Mouse (Mus musculus) left cerebral cortex, postnatal 25 days (tissue): Measurements from ENCODE around the gene Rnasek. TPM values are rescaled to one million over a fixed set of nuclear protein-coding genes. Genes with fewer than 3 reads are reported as not detected.

Experiments used
- DNase-seq, 2 experiments: peaks; one replicate each; pipeline ENCODE4 v3.0.0; 2022; ENCODE audit warnings: low spot score in 2 of 2, mixed read lengths in 1 of 2
- intact Hi-C: fragments of 180-260 bp; cut with DNase I; formaldehyde crosslinking; loops from one replicate; pipeline ENCODE4 v1.15.1; 2025
- total RNA-seq, 2 experiments: library from RNA; stranded (reverse); gene quantifications; 2 replicates each; pipeline ENCODE4 v1.2.3; 2021

Rnasek gene
- total RNA-seq, 2 experiments from 2014 or later = 261 to 273 TPM

- intact Hi-C loops = no loop called here
- DNase-seq = peak in 1 of 2 experiments; percentile 21
Observed at GRCm38 (mm10) chr11:70221603-70222500, 17.8 kb downstream of the Rnasek start.

GRCm38 (mm10) chr11:70220731-70221602 is 18.7 kb downstream of the Rnasek start, which contains the start of gene Slc16a13:
Gene Slc16a13, minus strand, starts transcription at chr11:70221064.
- intact Hi-C loops = no loop called here

GRCm38 (mm10) chr11:70220323-70220722 is 19.3 kb downstream of the Rnasek start:
- DNase-seq = peak in 1 of 2 experiments; percentile 32
- intact Hi-C loops = no loop called here

More at GRCm38 (mm10) chr11:70220731-70221602, 18.7 kb downstream of the Rnasek start, which contains the start of gene Slc16a13:
- peak; percentile 94 to 98 for DNase-seq

- no peak for DNase-seq
- intact Hi-C loops = no loop called here
Observed at GRCm38 (mm10) chr11:70219873-70220272, 19.8 kb downstream of the Rnasek start.

GRCm38 (mm10) chr11:70218741-70219470 is 20.7 kb downstream of the Rnasek start:
- no peak for DNase-seq
- intact Hi-C loops = no loop called here

DNA sequence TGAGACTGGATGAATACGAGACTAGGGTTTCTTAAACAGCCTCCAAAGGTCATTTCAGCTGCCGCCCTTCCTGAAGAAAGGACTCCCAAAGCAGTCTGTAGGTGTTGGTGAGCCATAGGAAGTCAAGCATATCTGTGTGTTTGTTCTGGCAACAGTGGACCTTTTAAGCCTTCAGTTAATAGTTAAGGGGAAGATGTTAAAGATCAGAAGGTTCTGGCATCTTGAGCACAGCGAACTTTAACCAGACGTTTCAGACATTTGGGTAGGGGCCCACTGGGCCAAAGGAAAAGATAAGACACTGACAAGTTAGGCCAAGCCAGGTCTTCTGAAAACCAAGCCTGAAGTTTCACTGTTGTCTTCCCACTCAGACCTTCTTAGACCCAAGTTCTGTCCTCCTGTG is 21.6 kb downstream of the Rnasek start:
- intact Hi-C loops = no loop called here
- no peak for DNase-seq

DNA sequence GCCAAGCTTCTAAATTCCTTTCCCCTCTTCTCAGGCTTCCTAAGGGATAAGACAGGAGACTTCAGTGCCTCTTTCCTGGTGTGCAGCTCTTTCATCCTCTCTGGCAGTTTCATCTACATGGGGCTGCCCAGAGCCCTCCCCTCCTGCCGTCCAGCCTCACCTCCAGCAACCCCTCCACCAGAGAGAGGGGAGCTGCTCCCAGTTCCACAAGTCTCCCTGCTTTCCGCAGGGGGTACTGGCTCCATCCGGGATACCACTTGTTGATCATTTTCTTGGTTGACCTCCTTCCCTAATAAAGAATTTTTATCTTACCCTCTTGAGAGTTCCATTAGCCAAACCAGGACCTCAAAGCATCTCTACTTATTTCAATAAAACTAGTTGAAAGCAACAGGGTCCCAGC is 23.5 kb downstream of the Rnasek start:
- no peak for DNase-seq
- intact Hi-C loops = no loop called here

GRCm38 (mm10) chr11:70215301-70215700 is 24.3 kb downstream of the Rnasek start:
- intact Hi-C loops = no loop called here
- no peak for DNase-seq

DNA sequence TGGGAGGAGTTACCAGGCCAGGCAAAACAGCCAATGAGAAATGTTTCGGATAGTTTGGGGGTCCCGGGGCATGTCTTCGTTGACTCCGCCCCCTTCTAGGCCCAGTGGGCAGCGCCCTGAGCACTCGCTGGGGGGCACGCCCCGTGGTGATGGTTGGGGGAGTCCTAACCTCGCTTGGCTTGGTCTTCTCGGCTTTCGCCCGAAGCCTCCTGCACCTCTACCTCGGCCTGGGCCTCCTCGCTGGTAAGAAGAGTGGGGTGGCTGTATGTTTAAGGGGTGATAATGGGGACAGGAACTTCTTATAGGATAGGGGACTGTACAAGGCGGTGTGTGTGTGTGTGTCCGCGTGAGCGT is 24.8 kb downstream of the Rnasek start:
- DNase-seq = no peak
- intact Hi-C loops = loop anchor here (5.0 kb wide), 2 partner anchors 213 to 283 kb away; partner anchors contain the start of gene Dvl2

GRCm38 (mm10) chr11:70214191-70214855 is 25.3 kb downstream of the Rnasek start:
- intact Hi-C loops = loop anchor here (5.0 kb wide), 2 partner anchors 212 to 282 kb away; partner anchors contain the start of gene Dvl2
- no peak for DNase-seq

- peak; percentile 56 to 58 for DNase-seq
- intact Hi-C loops = loop anchor here (1.0 to 5.0 kb wide), 4 partner anchors 139 to 281 kb away; partner anchors contain the start of gene Dvl2
Observed at GRCm38 (mm10) chr11:70213736-70214135, 25.9 kb downstream of the Rnasek start.

GRCm38 (mm10) chr11:70212896-70213295 is 26.7 kb downstream of the Rnasek start:
- intact Hi-C loops = loop anchor here (1.0 to 5.0 kb wide), 4 partner anchors 139 to 281 kb away; partner anchors contain the start of gene Dvl2
- peak; percentile 65 to 79 for DNase-seq

DNA sequence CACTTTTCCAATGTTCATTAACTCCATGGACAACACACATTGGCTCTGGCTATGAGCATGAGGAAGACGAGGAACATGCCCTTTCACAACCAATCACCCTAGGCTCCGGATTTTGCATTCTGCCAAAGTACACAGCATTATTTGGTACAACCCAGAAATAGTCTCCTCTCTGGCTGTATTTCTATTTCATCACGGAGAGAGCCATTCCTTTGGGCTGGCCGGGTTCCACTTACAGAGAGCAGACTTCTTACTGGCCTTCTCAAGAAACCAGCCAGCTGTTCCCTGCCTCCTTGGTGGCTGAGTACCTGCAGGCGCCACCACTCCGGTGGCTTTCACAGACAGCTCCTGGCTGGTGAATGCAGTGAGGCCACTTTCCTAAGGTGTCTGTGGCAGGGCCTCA is 27.2 kb downstream of the Rnasek start, which contains the start of gene Slc16a11:
TSS of gene Slc16a11 (plus strand) at position 330 of the 400 bp plus-strand sequence.
- intact Hi-C loops = loop anchor here (2.0 to 5.0 kb wide), 3 partner anchors 156 to 280 kb away; partner anchors contain the start of gene Dvl2
- no peak for DNase-seq

DNA sequence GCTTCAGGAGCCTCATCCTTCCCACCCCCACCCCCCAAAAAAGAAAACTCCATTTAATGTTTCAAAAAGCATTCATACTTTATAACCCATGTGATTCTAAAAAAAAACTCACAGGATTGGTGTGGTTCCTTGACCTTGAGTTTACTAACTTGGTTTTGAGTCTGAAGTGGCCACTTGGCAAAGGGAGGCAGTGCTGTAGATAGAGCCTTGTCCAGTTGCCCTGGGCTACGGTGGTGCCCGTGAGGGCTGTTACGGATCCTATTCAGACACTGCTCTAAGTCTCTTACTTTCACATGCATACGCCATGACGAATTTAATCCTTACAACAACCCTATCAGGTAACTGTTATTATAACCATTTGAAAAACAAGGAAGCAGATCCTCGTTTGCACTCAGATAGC is 27.7 kb downstream of the Rnasek start:
- intact Hi-C loops = loop anchor here (2.0 to 5.0 kb wide), 3 partner anchors 155 to 280 kb away; partner anchors contain the start of gene Dvl2
- no peak for DNase-seq

GRCm38 (mm10) chr11:70210681-70211080 is 29.0 kb downstream of the Rnasek start:
- DNase-seq = no peak
- intact Hi-C loops = loop anchor here (5.0 kb wide), 2 partner anchors 208 to 278 kb away; partner anchors contain the start of gene Dvl2

DNA sequence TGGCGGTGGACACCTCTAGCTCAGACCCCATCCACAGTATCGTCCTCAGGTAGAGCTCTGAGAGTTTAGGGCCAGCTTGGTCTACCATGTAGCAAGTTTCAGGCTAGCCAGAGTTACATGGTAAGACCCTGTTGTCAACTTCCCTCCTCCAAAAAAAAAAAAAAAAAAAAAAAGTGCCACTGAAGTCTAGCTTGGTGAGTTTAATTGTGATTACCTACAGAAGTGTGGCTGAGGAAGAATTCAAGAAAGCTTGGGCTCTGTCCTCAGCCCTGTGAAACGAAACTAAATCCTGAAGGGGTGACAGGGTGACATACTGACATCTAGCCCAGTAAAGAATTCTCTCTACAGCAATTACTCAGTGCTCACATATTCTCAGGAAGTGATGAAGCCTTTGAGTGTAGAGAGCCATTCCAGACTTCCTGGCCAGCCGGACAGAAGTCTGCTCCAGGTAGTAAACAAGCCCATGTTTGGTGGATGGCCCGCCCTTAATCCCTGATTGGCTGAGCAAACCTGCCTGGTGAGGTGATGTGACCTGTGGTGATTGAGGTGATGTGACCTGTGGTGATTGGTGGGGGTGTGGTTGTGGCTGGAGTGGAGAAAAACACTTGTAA is 30.8 kb downstream of the Rnasek start:
- intact Hi-C loops = no loop called here
- no peak for DNase-seq

- intact Hi-C loops = no loop called here
- DNase-seq = no peak
Observed at GRCm38 (mm10) chr11:70207283-70207682, 32.4 kb downstream of the Rnasek start.

DNA sequence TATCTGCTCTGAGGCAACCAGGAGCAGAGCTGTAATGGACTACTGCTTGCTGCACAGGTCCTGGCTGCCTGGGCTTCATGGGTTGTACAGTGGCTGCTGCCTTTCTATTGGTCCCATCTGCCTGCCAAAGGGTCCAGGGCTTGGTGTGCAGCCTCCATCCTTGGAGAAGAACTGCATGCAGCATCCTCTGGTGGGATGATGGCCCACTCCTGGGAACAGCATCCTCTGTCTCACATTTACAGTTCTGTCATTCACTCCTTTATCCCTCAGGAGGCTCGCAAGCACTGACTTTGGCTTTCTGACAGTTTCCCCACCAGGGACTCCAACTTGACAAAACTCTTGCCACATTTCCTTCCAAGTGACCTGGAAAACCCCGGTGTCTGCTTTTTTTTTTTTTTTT is 32.8 kb downstream of the Rnasek start:
- intact Hi-C loops = no loop called here
- no peak for DNase-seq
